Mouse (Mus musculus): ENCODE data around the gene Olfr314. TPM values are rescaled to one million over a fixed set of nuclear protein-coding genes. Genes with fewer than 3 reads are reported as not detected.
A peak's percentile ranks its signal among the peaks of the same experiment; 100 is the strongest.
"Not testable (repeated sequence)": the region's sequence is repeated elsewhere in the genome, so short reads cannot be mapped to it uniquely, and the experiment has no call there.

Gene Olfr314
- polyA plus RNA-seq (2015; fragmentation: Nextera tagmentation; extraction: Ambion mirVana), result not detected in 2 replicates

- Histone ChIP-seq H3K4me2 (replicated peaks) (no peak within 1 kb of the TSS), H3K4me3 (replicated peaks) (no peak within 1 kb of the TSS), H3K9me3 (no peaks in the 10 kb centered on the region), H3K36me3 (no peaks in the 10 kb centered on the region), H3K27ac (no peak within 1 kb of the TSS), H3K27me3 (no peaks in the 10 kb centered on the region), H3K4me1 (replicated peaks) (no peaks in the 10 kb centered on the region), H3K9ac (replicated peaks) (no peak within 1 kb of the TSS)
- WGBS, result 92% methylated on average over 6 of the region's 6 CpGs
- no peak for ATAC-seq
These were observed at the start of gene Olfr314 for GRCm38 (mm10) chr11:58782480-58783089. Gene Olfr314 (plus strand): TSS chr11:58782952.

GRCm38 (mm10) chr11:58733372-58733771 is 49.4 kb upstream of the Olfr314 start:
- 59% methylated on average over 3 of the region's 3 CpGs for WGBS
- Histone ChIP-seq H3K4me3 (replicated peaks) (no peak overlapping the region), H3K27ac (no peak overlapping the region), H3K4me2 (replicated peaks) (no peak overlapping the region), H3K9me3 (no peaks in the 10 kb centered on the region), H3K4me1 (replicated peaks) (no peaks in the 10 kb centered on the region), H3K9ac (replicated peaks) (no peak overlapping the region), H3K36me3 (no peaks in the 10 kb centered on the region), H3K27me3 (no peaks in the 10 kb centered on the region)
- ATAC-seq, result no peak

GRCm38 (mm10) chr11:58738792-58739262 is 43.9 kb upstream of the Olfr314 start, which contains the start of gene Olfr317:
Gene Olfr317 (minus strand): TSS chr11:58739212.
- Histone ChIP-seq H3K4me3 (replicated peaks) (no peak within 1 kb of the TSS), H3K27ac (no peak within 1 kb of the TSS), H3K27me3 (no peaks in the 10 kb centered on the region), H3K4me1 (replicated peaks) (no peaks in the 10 kb centered on the region), H3K4me2 (replicated peaks) (no peak within 1 kb of the TSS), H3K36me3 (no peaks in the 10 kb centered on the region), H3K9me3 (no peaks in the 10 kb centered on the region), H3K9ac (replicated peaks) (no peak within 1 kb of the TSS)
- no peak for ATAC-seq
- WGBS, result 80% methylated on average over 4 of the region's 4 CpGs

GRCm38 (mm10) chr11:58751096-58751495 is 31.7 kb upstream of the Olfr314 start:
- not testable (repeated sequence) for H3K27me3 ChIP-seq; H3K27ac ChIP-seq; H3K9ac ChIP-seq (replicated peaks); H3K9me3 ChIP-seq; H3K4me3 ChIP-seq (replicated peaks); H3K4me2 ChIP-seq (replicated peaks); H3K4me1 ChIP-seq (replicated peaks); ATAC-seq; H3K36me3 ChIP-seq
- WGBS, result 84% methylated on average over 18 of the region's 18 CpGs

- no peak for ATAC-seq
- no peak within 1 kb of the TSS for H3K27ac ChIP-seq
- no peaks in the 10 kb centered on the region for H3K27me3 ChIP-seq
- no peak within 1 kb of the TSS for H3K4me3 ChIP-seq (replicated peaks)
- H3K9me3 ChIP-seq, result no peaks in the 10 kb centered on the region
- 88% methylated on average over 2 of the region's 2 CpGs for WGBS
- H3K9ac ChIP-seq (replicated peaks), result no peak within 1 kb of the TSS
- no peaks in the 10 kb centered on the region for H3K36me3 ChIP-seq
- no peaks in the 10 kb centered on the region for H3K4me1 ChIP-seq (replicated peaks)
- H3K4me2 ChIP-seq (replicated peaks), result no peak within 1 kb of the TSS
These were observed 30.3 kb upstream of the Olfr314 start, which contains the start of gene Olfr316 for GRCm38 (mm10) chr11:58752434-58752833. Gene Olfr316 (plus strand): TSS chr11:58752734.

- H3K4me2 ChIP-seq (replicated peaks), result no peak within 1 kb of the TSS
- H3K4me3 ChIP-seq (replicated peaks), result no peak within 1 kb of the TSS
- H3K9ac ChIP-seq (replicated peaks), result no peak within 1 kb of the TSS
- no peaks in the 10 kb centered on the region for H3K36me3 ChIP-seq
- H3K4me1 ChIP-seq (replicated peaks), result no peaks in the 10 kb centered on the region
- H3K27ac ChIP-seq, result no peak within 1 kb of the TSS
- no peak for ATAC-seq
- H3K9me3 ChIP-seq, result no peaks in the 10 kb centered on the region
- no peaks in the 10 kb centered on the region; the same call in 1 of the 2 replicates for H3K27me3 ChIP-seq
These were observed 9.9 kb upstream of the Olfr314 start, which contains the start of gene Olfr315 for GRCm38 (mm10) chr11:58772888-58773287. Gene Olfr315 (plus strand): TSS chr11:58773188.

DNA sequence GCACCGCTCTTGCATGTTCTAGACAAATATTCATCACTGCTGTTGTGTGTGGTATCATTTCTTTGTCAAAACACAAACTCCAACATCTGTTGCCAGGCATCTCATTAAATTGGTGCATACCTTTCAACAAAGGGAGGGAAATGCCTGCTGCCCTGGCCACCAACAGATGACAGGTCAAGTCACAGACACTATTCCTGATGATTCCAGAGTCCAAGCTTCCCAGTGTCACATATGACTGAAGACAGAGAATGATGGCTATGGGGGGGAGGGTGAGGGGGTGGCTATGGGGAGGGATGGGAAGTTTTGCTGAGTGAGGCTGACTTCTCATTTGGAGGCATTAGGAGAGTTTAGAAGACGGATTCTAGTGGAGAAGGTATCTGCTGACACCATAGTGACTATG is 1.4 kb downstream of the Olfr314 start:
- H3K4me2 ChIP-seq (replicated peaks), result no peak overlapping the region
- H3K27me3 ChIP-seq, result no peaks in the 10 kb centered on the region
- no peak for ATAC-seq
- no peak overlapping the region for H3K9ac ChIP-seq (replicated peaks)
- 90% methylated on average over 2 of the region's 2 CpGs for WGBS
- no peak overlapping the region for H3K4me3 ChIP-seq (replicated peaks)
- H3K27ac ChIP-seq, result no peak overlapping the region
- no peaks in the 10 kb centered on the region for H3K9me3 ChIP-seq
- H3K36me3 ChIP-seq, result no peaks in the 10 kb centered on the region
- peaks cover under 1% of the 10 kb centered on the region for H3K4me1 ChIP-seq (replicated peaks)

DNA sequence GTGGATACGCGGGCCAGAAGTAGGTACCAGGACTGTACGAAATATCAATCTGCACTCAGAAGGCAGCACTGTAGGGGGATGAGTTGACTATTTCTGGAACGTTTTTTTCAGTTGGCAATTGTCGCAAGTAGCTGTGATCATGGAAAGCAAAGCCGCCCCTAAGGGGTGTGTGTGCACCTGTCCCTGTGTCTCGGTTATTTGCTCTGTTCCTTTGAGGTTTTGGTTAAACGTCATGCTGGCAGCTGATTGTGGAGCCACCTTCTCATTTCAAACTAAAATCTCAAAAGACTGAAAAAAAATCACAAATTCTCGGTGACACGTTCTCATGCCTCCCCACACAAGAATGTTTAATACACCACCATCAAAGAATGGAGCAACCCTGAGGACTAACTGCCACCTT is 4.9 kb downstream of the Olfr314 start:
- Histone ChIP-seq H3K36me3 (no peaks in the 10 kb centered on the region), H3K4me2 (replicated peaks) (no peak overlapping the region), H3K27ac (no peak overlapping the region), H3K9ac (replicated peaks) (no peak overlapping the region), H3K9me3 (no peaks in the 10 kb centered on the region), H3K4me1 (replicated peaks) (peaks cover 10% of the 10 kb centered on the region), H3K4me3 (replicated peaks) (no peak overlapping the region), H3K27me3 (no peaks in the 10 kb centered on the region)
- ATAC-seq, result no peak
- 92% methylated on average over 10 of the region's 10 CpGs for WGBS

GRCm38 (mm10) chr11:58788346-58788745 is 5.6 kb downstream of the Olfr314 start:
- Histone ChIP-seq H3K4me1 (replicated peaks) (peaks cover 10% of the 10 kb centered on the region), H3K4me2 (replicated peaks) (no peak overlapping the region), H3K4me3 (replicated peaks) (no peak overlapping the region), H3K27me3 (no peaks in the 10 kb centered on the region), H3K36me3 (no peaks in the 10 kb centered on the region), H3K9me3 (no peaks in the 10 kb centered on the region), H3K27ac (no peak overlapping the region), H3K9ac (replicated peaks) (no peak overlapping the region)
- WGBS, result 83% methylated on average over 8 of the region's 8 CpGs
- no peak for ATAC-seq

DNA sequence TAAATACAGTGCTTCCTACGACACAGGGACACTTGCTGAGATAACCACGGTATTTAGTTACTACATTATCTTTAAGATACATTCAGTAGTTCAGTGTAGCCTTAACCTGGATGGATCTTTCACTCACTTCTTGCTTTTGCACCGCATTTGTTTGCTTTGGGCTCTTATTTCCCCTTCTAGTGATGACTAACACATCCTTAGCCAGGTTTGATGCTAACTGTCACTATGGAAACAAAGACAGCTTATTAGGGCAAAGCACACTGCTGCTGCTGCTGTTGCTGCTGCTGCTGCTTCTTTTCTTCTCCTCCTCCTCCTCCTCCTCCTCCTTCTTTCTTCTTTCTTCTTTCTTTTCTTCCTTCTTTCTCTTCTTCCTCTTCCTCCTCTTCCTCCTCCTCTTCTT is 6.8 kb downstream of the Olfr314 start:
- ATAC-seq, result no peak
- Histone ChIP-seq H3K4me2 (replicated peaks) (0 out of 2 replicates have a peak overlapping the region, but pooled peaks have one; percentile 17), H3K27me3 (no peaks in the 10 kb centered on the region), H3K4me3 (replicated peaks) (no peak overlapping the region), H3K9me3 (no peaks in the 10 kb centered on the region), H3K36me3 (no peaks in the 10 kb centered on the region), H3K4me1 (replicated peaks) (peaks cover 10% of the 10 kb centered on the region), H3K27ac (peak overlapping the region; percentile 14; the same call in 1 of the 2 replicates), H3K9ac (replicated peaks) (0 out of 2 replicates have a peak overlapping the region, but pooled peaks have one; percentile 28)
- 20% methylated on average over 3 of the region's 3 CpGs for WGBS

GRCm38 (mm10) chr11:58790053-58790452 is 7.3 kb downstream of the Olfr314 start:
- WGBS, result 63% methylated on average over 2 of the region's 2 CpGs
- Histone ChIP-seq H3K4me3 (replicated peaks) (no peak overlapping the region), H3K4me1 (replicated peaks) (peaks cover 10% of the 10 kb centered on the region)

DNA sequence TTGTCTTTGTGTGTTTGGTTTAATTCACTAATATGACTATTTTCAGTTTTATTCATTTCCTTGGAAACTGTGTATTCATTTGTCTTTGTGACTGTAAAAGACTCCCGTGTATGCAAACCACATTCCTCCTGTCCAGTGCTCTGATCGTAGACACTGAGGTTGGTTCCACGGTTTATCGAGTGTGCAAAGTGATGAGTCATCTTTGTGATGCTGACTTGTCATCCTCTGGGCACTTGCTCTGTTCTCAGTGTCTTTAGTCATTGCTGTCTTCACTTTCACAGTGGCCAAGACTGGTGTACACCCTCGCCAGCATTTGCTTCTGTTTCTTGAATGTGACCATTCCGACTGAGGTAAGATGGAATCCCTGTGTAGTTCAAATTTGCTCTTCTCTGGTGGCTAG is 7.9 kb downstream of the Olfr314 start:
- Histone ChIP-seq H3K36me3 (no peaks in the 10 kb centered on the region), H3K4me2 (replicated peaks) (no peak overlapping the region), H3K27ac (no peak overlapping the region), H3K27me3 (no peaks in the 10 kb centered on the region), H3K9ac (replicated peaks) (no peak overlapping the region), H3K4me3 (replicated peaks) (no peak overlapping the region), H3K4me1 (replicated peaks) (peaks cover 10% of the 10 kb centered on the region), H3K9me3 (no peaks in the 10 kb centered on the region)
- ATAC-seq, result no peak
- WGBS, result 88% methylated on average over 6 of the region's 6 CpGs

More at GRCm38 (mm10) chr11:58790053-58790452, 7.3 kb downstream of the Olfr314 start:
- no peak overlapping the region for H3K4me2 ChIP-seq (replicated peaks)
- H3K9ac ChIP-seq (replicated peaks), result no peak overlapping the region
- no peaks in the 10 kb centered on the region for H3K27me3 ChIP-seq
- no peak for ATAC-seq
- no peak overlapping the region for H3K27ac ChIP-seq
- H3K9me3 ChIP-seq, result no peaks in the 10 kb centered on the region
- H3K36me3 ChIP-seq, result no peaks in the 10 kb centered on the region

- H3K9me3 ChIP-seq, result no peaks in the 10 kb centered on the region
- no peaks in the 10 kb centered on the region for H3K4me1 ChIP-seq (replicated peaks)
- WGBS, result 92% methylated on average over 2 of the region's 2 CpGs
- H3K4me3 ChIP-seq (replicated peaks), result no peak overlapping the region
- no peak overlapping the region for H3K27ac ChIP-seq
- no peak overlapping the region for H3K4me2 ChIP-seq (replicated peaks)
- no peaks in the 10 kb centered on the region for H3K27me3 ChIP-seq
- no peak for ATAC-seq
- H3K9ac ChIP-seq (replicated peaks), result no peak overlapping the region
- H3K36me3 ChIP-seq, result no peaks in the 10 kb centered on the region
These were observed 13.1 kb downstream of the Olfr314 start for GRCm38 (mm10) chr11:58795856-58796255.
